Mouse (Mus musculus) kidney, adult 10 weeks (tissue): ENCODE data around the gene Intu. TPM values are rescaled to one million over a fixed set of nuclear protein-coding genes. Genes with fewer than 3 reads are reported as not detected.

Experiments used
- polyA plus RNA-seq: library from polyadenylated mRNA; stranded (reverse); fragments of 350-450 nt; fragmentation: Illumina TruSeq; extraction: RNeasy Lipid Tissue Mini Kit (QIAGEN cat#74804); gene quantifications from one replicate; pipeline ENCODE4 v1.2.3, GENCODE M21; 2014; ENCODE audit warnings: low read depth, low replicate concordance

The Intu gene
- 13.1 TPM for polyA plus RNA-seq

GRCm38 (mm10) chr3:40531286-40532141 is at the start of gene Intu:
TSS of gene Intu (plus strand) at chr3:40531286.

GRCm38 (mm10) chr3:40708655-40709054 is 177.6 kb downstream of the Intu start, which contains the start of gene Slc25a31:
TSS of gene Slc25a31 (plus strand) at chr3:40708855.

GRCm38 (mm10) chr3:40744024-40744835 is 213.1 kb downstream of the Intu start, which contains the start of gene Hspa4l:
TSS of gene Hspa4l (plus strand) at chr3:40744495.

Other genes with a start within 250 kb of the Intu start
- gene Slc25a31, start 177.6 kb downstream of the Intu start, polyA plus RNA-seq = not detected
- 101 TPM for gene Hspa4l, start 213.2 kb downstream of the Intu start, polyA plus RNA-seq